Mouse (Mus musculus) cerebellum, adult (tissue): ENCODE results near the gene Lipo1.
A peak's percentile ranks its signal among the peaks of the same experiment; 100 is the strongest.
"Not testable (repeated sequence)": the region's sequence is repeated elsewhere in the genome, so short reads cannot be mapped to it uniquely, and the experiment has no call there.

Source experiments
- ATAC-seq: cut with Nextera tagmentation; 2 replicates; pipeline ENCODE4 v1.9.2; 2017; ENCODE audit warnings: mild to moderate bottlenecking, moderate library complexity, mixed read lengths; ENCODE audit not compliant: insufficient number of reproducible peaks, low FRiP score, low TSS enrichment

Gene Lipo1

DNA sequence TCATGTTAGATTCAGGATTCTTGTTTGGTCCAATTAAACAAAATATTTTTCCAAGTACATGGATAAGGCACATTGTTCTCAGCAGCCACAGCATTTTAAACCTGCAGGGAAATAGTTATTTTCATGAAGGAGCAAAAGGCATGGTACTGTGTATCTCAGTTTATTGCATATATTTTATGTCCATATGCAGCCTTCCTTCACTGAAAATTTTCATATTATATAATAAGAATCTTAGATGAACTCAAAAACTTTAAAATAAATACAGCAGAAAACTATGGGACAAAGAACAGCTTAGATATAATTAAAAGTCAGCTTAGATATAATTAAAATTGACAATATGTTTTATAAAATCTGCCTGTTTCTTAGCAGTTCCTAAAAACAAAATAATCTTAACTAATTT, at the start of gene Lipo1:
Gene Lipo1, minus strand, starts transcription at position 101 of the 400 bp plus-strand sequence.
- ATAC-seq = not testable (repeated sequence)

DNA sequence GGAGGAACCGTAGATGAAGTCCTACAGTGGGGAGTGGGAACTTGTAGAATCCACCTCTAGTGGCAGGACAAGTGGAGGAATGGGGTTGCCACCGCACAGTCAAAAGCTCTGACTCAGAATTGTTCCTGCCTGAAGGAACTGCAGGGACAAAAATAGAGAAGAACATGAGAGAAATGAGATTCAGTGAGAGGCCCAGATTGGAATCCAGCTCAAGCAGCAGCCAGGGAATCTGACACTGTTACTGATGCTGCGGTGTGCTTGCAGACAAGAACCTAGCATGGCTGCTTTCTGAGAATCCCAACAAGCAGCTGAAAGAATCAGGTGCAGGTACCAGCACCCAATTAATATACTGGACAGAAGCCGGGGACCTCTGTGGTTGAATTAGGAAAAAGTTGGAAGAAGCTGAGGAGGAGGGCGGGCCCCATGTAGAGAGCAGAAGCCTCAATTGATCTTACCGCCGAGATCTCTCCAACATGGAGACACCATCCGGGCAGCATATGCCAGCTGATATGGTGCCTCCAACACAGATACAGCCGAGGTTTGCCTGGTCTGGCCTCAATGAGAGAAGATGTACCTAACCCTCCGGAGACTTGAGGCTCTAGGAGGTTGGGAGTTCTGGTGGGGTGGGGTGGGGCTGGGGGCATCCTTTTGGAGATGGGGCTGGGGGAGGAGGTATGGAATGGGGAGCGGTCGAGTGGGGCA, 532 bp downstream of the Lipo1 start:
- no peak for ATAC-seq

DNA sequence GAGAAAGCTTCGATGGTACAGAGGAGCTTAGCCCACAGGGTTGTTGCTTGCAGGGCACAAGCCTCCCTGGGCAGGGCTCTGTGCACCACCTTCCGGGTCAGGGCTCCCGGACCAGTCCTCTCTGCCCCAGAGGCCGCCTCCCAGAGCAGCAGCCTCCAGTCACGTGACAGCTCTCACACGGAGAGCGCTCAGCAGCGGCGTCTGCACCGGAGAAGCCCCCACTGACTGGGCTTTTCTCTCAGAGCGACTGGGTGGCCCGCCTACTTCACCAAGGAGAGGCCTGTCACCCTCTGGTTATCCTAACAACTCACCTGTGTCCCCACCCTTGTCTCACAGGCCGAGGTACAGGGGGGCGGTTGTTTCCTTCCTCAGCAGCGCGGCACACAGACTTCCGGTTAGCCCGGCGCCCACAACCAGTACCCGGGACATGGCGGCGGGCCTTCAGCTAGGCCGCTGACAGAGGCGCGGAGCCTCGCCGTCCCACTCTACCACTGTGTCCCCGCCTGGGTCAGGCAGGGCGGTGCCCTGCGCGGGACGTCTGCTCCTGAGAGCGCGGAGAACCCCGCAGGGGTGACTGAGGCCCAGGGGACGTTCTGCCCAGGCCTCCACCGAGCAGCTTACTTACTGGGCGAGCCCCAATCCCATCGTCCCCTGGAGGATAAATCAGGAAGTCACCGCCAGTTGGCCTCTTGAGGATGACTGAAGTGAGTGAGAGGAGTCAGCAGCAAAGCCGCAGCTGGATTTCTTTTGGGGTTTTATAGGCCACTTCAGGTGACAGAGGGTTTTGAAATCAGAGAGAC, 25.8 kb downstream of the Lipo1 start, which contains the start of gene Lipo3:
Gene Lipo3, minus strand, starts transcription at position 665 of the 800 bp plus-strand sequence.
- ATAC-seq = peak; percentile 95

DNA sequence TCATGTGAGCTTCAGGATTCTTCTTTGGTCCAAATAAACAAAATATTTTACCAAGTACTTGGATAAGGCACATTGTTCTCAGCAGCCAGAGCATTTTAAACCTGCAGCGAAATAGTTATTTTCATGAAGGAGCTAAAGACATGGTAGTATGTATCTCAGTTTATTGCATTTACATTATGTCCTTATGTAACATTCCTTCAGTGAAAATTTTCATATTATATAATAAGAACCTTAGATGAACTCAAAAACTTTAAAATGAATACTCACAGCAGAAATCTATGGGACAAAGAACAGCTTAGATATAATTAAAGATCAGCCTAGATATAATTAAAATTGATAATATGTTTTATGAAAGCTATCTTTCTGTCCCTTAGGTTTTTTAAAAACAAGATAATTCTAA, 36.0 kb downstream of the Lipo1 start, which contains the start of gene Lipo2:
Gene Lipo2, minus strand, starts transcription at position 101 of the 400 bp plus-strand sequence.
- not testable (repeated sequence) for ATAC-seq
